Mouse (Mus musculus) CH12.LX (cell line): ENCODE measurements around the gene Gm17324.

Experiments
- CTCF ChIP-seq, 2 experiments: IDR thresholded peaks in 1 of 2; conservative IDR thresholded peaks in 1 of 2; 2 replicates each; pipeline ENCODE4 v1.5.1; 2011 to 2012; ENCODE audit warnings: low read depth in 2 of 2, low read length in 2 of 2, improper control_type of control experiment in 1 of 2, inconsistent platforms in 1 of 2, mild to moderate bottlenecking in 1 of 2, moderate library complexity in 1 of 2
- E2F4 ChIP-seq: IDR thresholded peaks from 2 replicates; pipeline ENCODE4 v1.6.1; 2011; ENCODE audit warnings: low read depth, low read length, improper control_type of control experiment; ENCODE audit not compliant: insufficient replicate concordance
- ELF1 ChIP-seq: IDR thresholded peaks from 2 replicates; pipeline ENCODE4 v1.6.1; 2014; ENCODE audit warnings: low read depth, mild to moderate bottlenecking, inconsistent platforms, low read length, improper control_type of control experiment
- MAX ChIP-seq: IDR thresholded peaks from 2 replicates; pipeline ENCODE4 v1.6.1; 2011; ENCODE audit warnings: low read length, improper control_type of control experiment
- MEF2A ChIP-seq: IDR thresholded peaks from 2 replicates; pipeline ENCODE4 v1.6.1; 2014; ENCODE audit warnings: low read depth, mild to moderate bottlenecking, inconsistent platforms, low read length, improper control_type of control experiment, borderline replicate concordance
- MXI1 ChIP-seq: IDR thresholded peaks from 2 replicates; pipeline ENCODE4 v1.6.1; 2011; ENCODE audit warnings: mild to moderate bottlenecking, low read depth, low read length, improper control_type of control experiment
- POLR2A ChIP-seq: IDR thresholded peaks from 2 replicates; pipeline ENCODE4 v1.6.1; 2011; ENCODE audit warnings: low read depth, mild to moderate bottlenecking, improper control_type of control experiment, low read length
- RAD21 ChIP-seq: IDR thresholded peaks from 2 replicates; pipeline ENCODE4 v1.6.1; 2011; ENCODE audit warnings: low read depth, mild to moderate bottlenecking, low read length, improper control_type of control experiment, moderate library complexity
- TCF12 ChIP-seq: IDR thresholded peaks from 2 replicates; pipeline ENCODE4 v1.6.1; 2014; ENCODE audit warnings: low read depth, mild to moderate bottlenecking, inconsistent platforms, low read length, improper control_type of control experiment
- UBTF ChIP-seq: IDR thresholded peaks from 2 replicates; pipeline ENCODE4 v1.6.1; 2012; ENCODE audit warnings: low read depth, mild to moderate bottlenecking, inconsistent platforms, low read length, improper control_type of control experiment, moderate library complexity

DNA sequence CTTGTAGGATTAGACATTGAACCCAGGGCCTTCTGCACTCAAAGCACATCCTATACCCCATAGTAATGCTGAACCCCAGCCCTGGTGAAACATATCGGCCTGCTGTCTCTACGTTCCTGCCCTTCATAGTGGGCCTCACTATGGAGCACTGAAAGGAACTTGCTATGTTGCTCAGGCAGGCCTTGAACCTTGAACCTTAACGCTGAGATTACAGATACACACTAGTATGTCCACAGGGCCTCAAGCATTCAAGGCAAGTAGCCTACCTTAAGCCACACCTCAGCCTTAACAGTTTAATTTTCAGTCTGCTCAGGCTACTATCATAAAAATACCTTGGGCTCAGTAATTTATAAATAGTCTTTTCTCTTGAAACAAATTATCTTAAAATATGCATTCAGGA, 43.7 kb upstream of the Gm17324 start:
- no peak for TF ChIP-seq CTCF (conservative IDR thresholded peaks at IDR 0.05 in 1 of 2, IDR thresholded peaks at IDR 0.05 in 1 of 2; ENCODE audit: low read depth in 2 of 2, low read length in 2 of 2)
- TF ChIP-seq MXI1 = no peak
- TF ChIP-seq TCF12 = no peak
- no peak for TF ChIP-seq E2F4
- TF ChIP-seq RAD21 = no peak
- no peak for TF ChIP-seq POLR2A
- no peak for TF ChIP-seq UBTF
- TF ChIP-seq MAX = no peak
- TF ChIP-seq MEF2A = no peak
- no peak for TF ChIP-seq ELF1
